Comparison of ENCODE assay signal across 8 mouse cellular contexts in the genomic region with DNA sequence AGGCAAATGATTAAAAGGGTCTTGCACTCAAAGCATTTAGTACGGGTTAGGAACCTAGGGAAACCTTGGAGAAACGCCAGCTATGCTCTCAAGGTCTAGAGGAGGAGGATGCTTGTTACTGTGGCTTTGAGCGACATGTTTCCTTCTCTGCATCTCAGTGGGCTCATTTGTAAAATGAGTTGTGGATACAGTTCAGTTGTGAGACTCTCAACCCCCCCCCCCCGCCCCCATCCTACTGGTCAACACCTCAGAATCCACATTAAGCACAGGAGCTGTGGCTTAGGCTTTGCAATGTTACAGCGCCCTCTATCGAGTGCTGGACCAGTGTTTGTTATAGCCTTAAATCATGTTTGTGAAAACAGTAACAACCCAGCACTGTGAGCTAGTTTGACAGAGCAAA. TPM values are rescaled to one million over a fixed set of nuclear protein-coding genes. Genes with fewer than 3 reads are reported as not detected.
A peak's percentile ranks its signal among the peaks of the same experiment; 100 is the strongest.
DNase-seq lines count a peak whose midpoint lies in the region; ATAC-seq and TF ChIP-seq lines count a peak whose summit lies in the region.

No protein-coding gene starts in this region.

- intact Hi-C loops in left cerebral cortex, postnatal 10 days (cut with DNase I): loop anchor here (2.0 kb wide), 1 partner anchor 150 kb away; no protein-coding TSS in a partner anchor

- TF ChIP-seq POLR2A in small intestine, adult 2 months (IDR thresholded peaks at IDR 0.05; ENCODE audit: low read depth, low read length): no peak

- peak; percentile 56; the same call in 1 of the 2 replicates for TF ChIP-seq CTCF in small intestine, adult 2 months (IDR thresholded peaks at IDR 0.05; ENCODE audit: extremely low read depth, insufficient read length, insufficient replicate concordance, low read depth, low read length)

- H3K9me3 ChIP-seq in intestine, embryonic 15.5 days: no peaks in the 10 kb centered on the region

- DNase-seq in ovary, postnatal 14 days (ENCODE audit: low spot score): peak; percentile 42
- DNase-seq in ovary, adult 18-20 months (ENCODE audit: low spot score): no peak
- peak; percentile 79 for DNase-seq in cerebellum, adult 9-11 months
- DNase-seq in gastrocnemius, adult 18-20 months (ENCODE audit: low spot score): peak; percentile 77
- DNase-seq in left cerebral cortex, postnatal 10 days (ENCODE audit: extremely low spot score in 1 of 2, low spot score in 2 of 2): peak; percentile 31 to 67
- DNase-seq in mesoderm, embryonic 11.5 days (ENCODE audit: low read depth, low spot score): peak; percentile 63

- no peaks in the 10 kb centered on the region for H3K27me3 ChIP-seq in intestine, embryonic 15.5 days (replicated peaks)
- no peaks in the 10 kb centered on the region for H3K27me3 ChIP-seq in small intestine, adult 2 months (ENCODE audit: control insufficient read depth, insufficient read depth, low read length)

- no peak overlapping the region for H3K4me2 ChIP-seq in intestine, embryonic 15.5 days (replicated peaks)

- H3K4me3 ChIP-seq in intestine, embryonic 15.5 days (replicated peaks): no peak overlapping the region
- no peak overlapping the region for H3K4me3 ChIP-seq in small intestine, adult 2 months (ENCODE audit: low read depth, low read length)

- no peak overlapping the region for H3K27ac ChIP-seq in intestine, embryonic 15.5 days
- H3K27ac ChIP-seq in small intestine, adult 2 months (ENCODE audit: insufficient read depth, low read depth, low read length): no peak overlapping the region; the same call in 1 of the 2 replicates

- no peak overlapping the region for H3K9ac ChIP-seq in intestine, embryonic 15.5 days

- 9% methylated on average over 6 of the region's 6 CpGs for WGBS in intestine, embryonic 15.5 days
- 3% methylated on average over 6 of the region's 6 CpGs for WGBS in small intestine, adult 2 months

- ATAC-seq in intestine, embryonic 15.5 days: peak; percentile 73; the same call in 1 of the 2 replicates

- 0 out of 2 replicates have a peak, but pooled peaks cover 3% of the 10 kb centered on the region for H3K4me1 ChIP-seq in intestine, embryonic 15.5 days (replicated peaks)
- peaks cover 4% of the 10 kb centered on the region; the same call in 1 of the 2 replicates for H3K4me1 ChIP-seq in small intestine, adult 2 months (ENCODE audit: control insufficient read depth, insufficient read depth, insufficient read length, low read length)

- H3K36me3 ChIP-seq in intestine, embryonic 15.5 days: no peaks in the 10 kb centered on the region
- no peaks in the 10 kb centered on the region for H3K36me3 ChIP-seq in small intestine, adult 2 months (ENCODE audit: control insufficient read depth, insufficient read depth, low read length)

RNA-seq across cellular contexts. Expression of gene Ptprj, which starts 44.5 kb away (rescaled TPM):
- 1 to 10 TPM; 2.8 to 3.2 TPM for total RNA-seq in gastrocnemius, adult 18-20 months (2021)
- polyA plus RNA-seq in intestine, embryonic 15.5 days (2015; fragmentation: Nextera tagmentation; extraction: Ambion mirVana): 4.4 and 5.3 TPM in 2 replicates
- 10 to 100 TPM; 72.8 to 78.4 TPM for total RNA-seq in left cerebral cortex, postnatal 10 days (2021)
- polyA plus RNA-seq in small intestine, adult 2 months (2012; rRNA removed): 3.4 and 7.3 TPM in 2 replicates

RNA-seq across cellular contexts. Expression of gene Nup160, which starts 52.1 kb away (rescaled TPM):
- 1 to 10 TPM; 8.3 to 8.8 TPM for total RNA-seq in gastrocnemius, adult 18-20 months (2021)
- polyA plus RNA-seq in intestine, embryonic 15.5 days (2015; fragmentation: Nextera tagmentation; extraction: Ambion mirVana): 43.4 and 43.7 TPM in 2 replicates
- total RNA-seq in left cerebral cortex, postnatal 10 days (2021): 10 to 100 TPM; 20.4 to 21.5 TPM
- 1.8 and 3.5 TPM in 2 replicates for polyA plus RNA-seq in small intestine, adult 2 months (2012; rRNA removed)

Comparison
In these comparisons a context has a peak if more than half of its experiments do, and no peak if none do; other contexts are left out.
1. RNA of gene Ptprj, which starts 44.5 kb away (total RNA-seq): 72.8 to 78.4 TPM in left cerebral cortex, postnatal 10 days; 2.8 to 3.2 TPM in gastrocnemius, adult 18-20 months; every median in the first group is over 10 times any median in the second.